12 mouse cellular contexts compared by ENCODE assay signal in the genomic region with DNA sequence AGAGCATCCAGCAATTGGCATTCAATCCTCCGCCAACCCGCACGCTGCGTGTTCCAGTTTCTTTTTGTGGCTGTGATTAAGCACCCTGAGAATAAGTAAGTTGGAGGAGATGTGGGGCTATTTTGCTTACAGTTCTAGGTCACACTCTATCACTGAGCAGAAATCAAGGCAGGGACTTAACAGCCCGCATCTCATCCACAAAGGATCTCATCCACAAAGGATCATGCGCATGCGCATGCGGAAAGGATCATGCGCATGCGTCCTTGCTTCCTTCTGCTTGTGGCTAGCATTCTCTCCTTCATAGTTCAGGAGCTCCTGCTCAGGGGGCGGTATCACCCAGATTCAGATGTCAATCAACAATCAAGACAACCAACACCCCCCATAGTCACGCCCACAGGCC. TPM values are rescaled to one million over a fixed set of nuclear protein-coding genes. Genes with fewer than 3 reads are reported as not detected.
DNase-seq lines count a peak whose midpoint lies in the region; ATAC-seq lines count a peak whose summit lies in the region.
"Had no signal": no experiment of that assay in that cellular context is flagged by ENCODE, and none has a peak within 500 bp of the region (broad histone marks: within the 10 kb centered on the region; RNA-seq: fewer than 3 reads in every experiment).

No protein-coding gene starts in this region.

- peak; percentile 61 for DNase-seq in brain, adult 2 months (ENCODE audit: low read depth, low spot score)
- peak; percentile 12 to 15 for DNase-seq in frontal cortex, postnatal 14 days (ENCODE audit: low spot score in 2 of 2)
- DNase-seq in left cerebral cortex, adult 8-10 months (ENCODE audit: low spot score in 2 of 2): peak; percentile 7 to 25
- peak; percentile 21 for DNase-seq in right cerebral cortex, postnatal 4 days
- no peak for DNase-seq in kidney, postnatal 25 days
- DNase-seq in lung, postnatal 36 days: no peak
- DNase-seq: adrenal gland, postnatal 36 days; cerebellum, adult 18-20 months; kidney, adult 2 months; liver, embryonic 13.5 days; lung, postnatal 14 days had no signal

- ATAC-seq in erythroblast, adult 5-6 weeks (replicated peaks; ENCODE audit: low FRiP score, poor library complexity, severe bottlenecking): no peak

RNA-seq across cellular contexts. Expression of a gene that starts 42.9 kb away (rescaled TPM):
- 1 to 10 TPM; 5.0 to 6.3 (median 5.7) TPM for total RNA-seq in left cerebral cortex, adult 8-10 months (2022)
- total RNA-seq in erythroblast, adult 5-6 weeks (2015; ENCODE audit: low replicate concordance): 3.8 and 4.0 TPM in 2 replicates
- 6.0 and 9.5 TPM in 2 replicates for total RNA-seq in erythroblast, adult 5-6 weeks (2017; ENCODE audit: low replicate concordance)

Comparison
In these comparisons a context has a peak if more than half of its experiments do, and no peak if none do; other contexts are left out.
1. DNase-seq: peak in brain, adult 2 months (single experiment), frontal cortex, postnatal 14 days (2 of 2), left cerebral cortex, adult 8-10 months (2 of 2) and right cerebral cortex, postnatal 4 days (single experiment); none in kidney, postnatal 25 days (0 of 2) and lung, postnatal 36 days (single experiment).